ENCODE assay signal across 10 mouse cellular contexts in the genomic region with DNA sequence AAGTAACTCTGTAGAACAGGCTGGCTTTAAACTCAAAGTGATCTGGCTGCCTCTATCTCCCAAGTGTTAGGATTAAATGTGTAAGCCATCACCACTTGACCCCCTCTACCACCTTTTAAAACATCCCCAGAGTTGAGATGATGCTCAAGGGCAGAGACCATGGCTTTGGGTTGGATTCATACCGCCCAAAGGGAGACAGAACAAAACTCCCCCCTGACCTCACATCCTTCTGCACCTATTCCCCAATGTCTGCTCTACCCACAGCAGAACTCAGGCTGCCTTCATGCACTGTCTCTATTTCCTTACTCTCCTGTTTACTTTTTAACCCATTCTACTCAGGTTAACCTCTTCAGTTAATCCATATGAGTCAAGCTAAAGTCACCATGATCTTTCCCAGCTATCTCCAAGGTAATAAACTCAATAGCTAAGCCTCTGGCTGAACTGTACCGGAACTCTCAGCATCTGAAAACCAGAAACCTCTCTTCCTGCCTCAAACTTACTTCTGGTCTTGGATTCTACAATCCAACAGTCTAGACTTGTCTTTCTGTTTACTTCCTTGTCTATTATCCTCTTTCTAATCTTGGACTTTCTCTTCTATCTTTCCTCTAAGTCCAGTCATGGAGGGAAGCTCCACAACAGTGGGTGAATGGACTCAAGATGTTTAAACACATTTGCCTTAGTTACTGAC. TPM values are rescaled to one million over a fixed set of nuclear protein-coding genes. Genes with fewer than 3 reads are reported as not detected.
A peak's percentile ranks its signal among the peaks of the same experiment; 100 is the strongest.
DNase-seq lines count a peak whose midpoint lies in the region; ATAC-seq and TF ChIP-seq lines count a peak whose summit lies in the region.
"Had no signal": no experiment of that assay in that cellular context is flagged by ENCODE, and none has a peak within 500 bp of the region (broad histone marks: within the 10 kb centered on the region; RNA-seq: fewer than 3 reads in every experiment).

No protein-coding gene starts in this region.

- no peak overlapping the region for H3K27ac ChIP-seq in forebrain, embryonic 11.5 days (ENCODE audit: low read depth, low read length)
- H3K27ac ChIP-seq in limb, embryonic 15.5 days, result no peak overlapping the region
- H3K27ac ChIP-seq in stomach, postnatal 0 days (replicated peaks), result no peak overlapping the region

- WGBS in forebrain, embryonic 11.5 days, result 95% methylated on average over 2 of the region's 2 CpGs
- WGBS in limb, embryonic 15.5 days, result 86% methylated on average over 2 of the region's 2 CpGs
- 75% methylated on average over 2 of the region's 2 CpGs for WGBS in stomach, postnatal 0 days

- peak overlapping the region; percentile 57 for H3K4me2 ChIP-seq in forebrain, embryonic 11.5 days (ENCODE audit: low read depth, low read length, severe bottlenecking)
- peak overlapping the region; percentile 79 for H3K4me2 ChIP-seq in limb, embryonic 15.5 days
- H3K4me2 ChIP-seq in stomach, postnatal 0 days (replicated peaks; ENCODE audit: low read depth), result peak overlapping the region; percentile 91

- H3K27me3 ChIP-seq in megakaryocyte, embryonic 14.5 days (replicated peaks), result no peaks in the 10 kb centered on the region
- H3K27me3 ChIP-seq in forebrain, embryonic 11.5 days (ENCODE audit: control insufficient read depth, insufficient read depth, low read length), result no peaks in the 10 kb centered on the region
- no peaks in the 10 kb centered on the region for H3K27me3 ChIP-seq in limb, embryonic 15.5 days
- H3K27me3 ChIP-seq in stomach, postnatal 0 days (ENCODE audit: control insufficient read depth, insufficient read depth, low read length), result no peaks in the 10 kb centered on the region

- no peak for TF ChIP-seq EP300 in stomach, postnatal 0 days (optimal IDR thresholded peaks at IDR 0.05)

- ATAC-seq in megakaryocyte, adult 5-6 weeks (ENCODE audit: poor library complexity, severe bottlenecking), result no peak
- no peak for ATAC-seq in forebrain, embryonic 11.5 days (replicated peaks; ENCODE audit: low FRiP score)
- ATAC-seq in limb, embryonic 15.5 days (ENCODE audit: insufficient number of reproducible peaks, low FRiP score, low TSS enrichment, low read depth), result no peak
- ATAC-seq in stomach, postnatal 0 days (ENCODE audit: low FRiP score, low TSS enrichment), result no peak
- ATAC-seq in granulocyte monocyte progenitor cell, adult 5-6 weeks (replicated peaks; ENCODE audit: poor library complexity, severe bottlenecking), result no peak

- peak overlapping the region; percentile 100 for H3K9ac ChIP-seq in forebrain, embryonic 11.5 days (ENCODE audit: low read length)
- no peak overlapping the region for H3K9ac ChIP-seq in limb, embryonic 15.5 days
- no peak overlapping the region for H3K9ac ChIP-seq in stomach, postnatal 0 days (ENCODE audit: low read length)

- peaks cover 42% of the 10 kb centered on the region for H3K4me1 ChIP-seq in megakaryocyte, embryonic 14.5 days
- H3K4me1 ChIP-seq in forebrain, embryonic 11.5 days (replicated peaks; ENCODE audit: control insufficient read depth, insufficient read depth, low read length), result peaks cover 2% of the 10 kb centered on the region; the same call in 1 of the 2 replicates
- peaks cover 26% of the 10 kb centered on the region for H3K4me1 ChIP-seq in limb, embryonic 15.5 days
- no peaks in the 10 kb centered on the region for H3K4me1 ChIP-seq in stomach, postnatal 0 days (replicated peaks; ENCODE audit: control insufficient read depth, insufficient read depth)

- H3K4me3 ChIP-seq in megakaryocyte, embryonic 14.5 days (replicated peaks), result peak overlapping the region; percentile 96
- H3K4me3 ChIP-seq in forebrain, embryonic 11.5 days (ENCODE audit: low read depth, low read length), result peak overlapping the region; percentile 96
- H3K4me3 ChIP-seq in limb, embryonic 15.5 days, result peak overlapping the region; percentile 65
- peak overlapping the region; percentile 87 for H3K4me3 ChIP-seq in stomach, postnatal 0 days (ENCODE audit: low read depth, low read length)

- no peak for TF ChIP-seq CTCF in stomach, postnatal 0 days (IDR thresholded peaks at IDR 0.05; ENCODE audit: low read depth)

- no peaks in the 10 kb centered on the region for H3K9me3 ChIP-seq in megakaryocyte, embryonic 14.5 days
- H3K9me3 ChIP-seq in forebrain, embryonic 11.5 days (ENCODE audit: control insufficient read depth, low read length), result no peaks in the 10 kb centered on the region
- no peaks in the 10 kb centered on the region for H3K9me3 ChIP-seq in limb, embryonic 15.5 days
- H3K9me3 ChIP-seq in stomach, postnatal 0 days (ENCODE audit: control insufficient read depth, low read length), result no peaks in the 10 kb centered on the region

- no peak for DNase-seq in forebrain, embryonic 11.5 days (ENCODE audit: low spot score)
- DNase-seq in stomach, postnatal 0 days (ENCODE audit: low spot score), result no peak
- no peak for DNase-seq in adrenal gland, adult 18-20 months (ENCODE audit: low spot score in 2 of 2)
- DNase-seq: adrenal gland, adult 8-10 months; kidney, adult 8-10 months; right cerebral cortex, postnatal 25 days had no signal

- peaks cover 5% of the 10 kb centered on the region for H3K36me3 ChIP-seq in megakaryocyte, embryonic 14.5 days (replicated peaks; ENCODE audit: low read length)
- no peaks in the 10 kb centered on the region for H3K36me3 ChIP-seq in forebrain, embryonic 11.5 days (ENCODE audit: control insufficient read depth, insufficient read depth, low read length)
- no peaks in the 10 kb centered on the region for H3K36me3 ChIP-seq in limb, embryonic 15.5 days
- H3K36me3 ChIP-seq in stomach, postnatal 0 days (ENCODE audit: control insufficient read depth, insufficient read depth, low read length), result no peaks in the 10 kb centered on the region

RNA-seq across cellular contexts. Expression of a gene that starts 1.5 kb away (rescaled TPM):
- polyA plus RNA-seq in megakaryocyte, embryonic 14.5 days (2012; ENCODE audit: insufficient read depth, low replicate concordance), result 18.1 and 68.4 TPM in 2 replicates
- total RNA-seq in megakaryocyte, adult 5-6 weeks (2015), result 97.0 and 98.3 TPM in 2 replicates
- total RNA-seq in megakaryocyte, adult 5-6 weeks (2017), result 101 and 124 TPM in 2 replicates
- 134 and 145 TPM in 2 replicates for polyA plus RNA-seq in forebrain, embryonic 11.5 days (2014; fragmentation: Nextera tagmentation; extraction: Ambion mirVana)
- polyA plus RNA-seq in limb, embryonic 15.5 days (2015; fragmentation: Nextera tagmentation; extraction: Ambion mirVana), result 93.8 and 108 TPM in 2 replicates
- polyA plus RNA-seq in stomach, postnatal 0 days (2015; fragmentation: Nextera tagmentation; extraction: Ambion mirVana), result 43.3 and 56.6 TPM in 2 replicates
- total RNA-seq in adrenal gland, adult 18-20 months (2021), result 10 to 100 TPM; 54.2 to 55.2 TPM
- total RNA-seq in granulocyte monocyte progenitor cell, adult 5-6 weeks (2014; fragmentation: Nextera tagmentation), result 104 and 105 TPM in 2 replicates
- 84.1 and 107 TPM in 2 replicates for total RNA-seq in granulocyte monocyte progenitor cell, adult 5-6 weeks (2017)

RNA-seq across cellular contexts. Expression of a gene that starts 2.3 kb away (rescaled TPM):
- not detected in 2 replicates for polyA plus RNA-seq in megakaryocyte, embryonic 14.5 days (2012; ENCODE audit: insufficient read depth, low replicate concordance)
- total RNA-seq in megakaryocyte, adult 5-6 weeks (2015), result not detected in 2 replicates
- not detected in 2 replicates for total RNA-seq in megakaryocyte, adult 5-6 weeks (2017)
- polyA plus RNA-seq in forebrain, embryonic 11.5 days (2014; fragmentation: Nextera tagmentation; extraction: Ambion mirVana), result 0.49 and 1.6 TPM in 2 replicates
- polyA plus RNA-seq in limb, embryonic 15.5 days (2015; fragmentation: Nextera tagmentation; extraction: Ambion mirVana), result 1.8 and 2.4 TPM in 2 replicates
- 0.45 and 0.98 TPM in 2 replicates for polyA plus RNA-seq in stomach, postnatal 0 days (2015; fragmentation: Nextera tagmentation; extraction: Ambion mirVana)
- total RNA-seq in adrenal gland, adult 18-20 months (2021), result 1 to 10 TPM; 3.3 to 5.3 TPM
- total RNA-seq in granulocyte monocyte progenitor cell, adult 5-6 weeks (2014; fragmentation: Nextera tagmentation), result not detected in 2 replicates
- total RNA-seq in granulocyte monocyte progenitor cell, adult 5-6 weeks (2017), result not detected in 2 replicates

RNA-seq across cellular contexts. Expression of a gene that starts 29.9 kb away (rescaled TPM):
- 19.3 and 27.7 TPM in 2 replicates for polyA plus RNA-seq in megakaryocyte, embryonic 14.5 days (2012; ENCODE audit: insufficient read depth, low replicate concordance)
- 13.5 and 16.9 TPM in 2 replicates for total RNA-seq in megakaryocyte, adult 5-6 weeks (2015)
- 1.6 and 2.6 TPM in 2 replicates for total RNA-seq in megakaryocyte, adult 5-6 weeks (2017)
- 18.2 and 18.9 TPM in 2 replicates for polyA plus RNA-seq in forebrain, embryonic 11.5 days (2014; fragmentation: Nextera tagmentation; extraction: Ambion mirVana)
- polyA plus RNA-seq in limb, embryonic 15.5 days (2015; fragmentation: Nextera tagmentation; extraction: Ambion mirVana), result 20.9 and 24.6 TPM in 2 replicates
- 8.9 and 9.3 TPM in 2 replicates for polyA plus RNA-seq in stomach, postnatal 0 days (2015; fragmentation: Nextera tagmentation; extraction: Ambion mirVana)
- total RNA-seq in adrenal gland, adult 18-20 months (2021), result 10 to 100 TPM; 25.9 to 32.9 TPM
- 55.3 and 92.8 TPM in 2 replicates for total RNA-seq in granulocyte monocyte progenitor cell, adult 5-6 weeks (2014; fragmentation: Nextera tagmentation)
- 5.4 and 10.1 TPM in 2 replicates for total RNA-seq in granulocyte monocyte progenitor cell, adult 5-6 weeks (2017)

RNA-seq across cellular contexts. Expression of a gene that starts 51.2 kb away (rescaled TPM):
- 22.9 and 31.4 TPM in 2 replicates for polyA plus RNA-seq in megakaryocyte, embryonic 14.5 days (2012; ENCODE audit: insufficient read depth, low replicate concordance)
- total RNA-seq in megakaryocyte, adult 5-6 weeks (2015), result 0.67 and 1.6 TPM in 2 replicates
- 0.70 and 1.3 TPM in 2 replicates for total RNA-seq in megakaryocyte, adult 5-6 weeks (2017)
- 1.8 and 2.0 TPM in 2 replicates for polyA plus RNA-seq in forebrain, embryonic 11.5 days (2014; fragmentation: Nextera tagmentation; extraction: Ambion mirVana)
- 0.47 and 0.58 TPM in 2 replicates for polyA plus RNA-seq in limb, embryonic 15.5 days (2015; fragmentation: Nextera tagmentation; extraction: Ambion mirVana)
- polyA plus RNA-seq in stomach, postnatal 0 days (2015; fragmentation: Nextera tagmentation; extraction: Ambion mirVana), result 0.58 and 0.61 TPM in 2 replicates
- total RNA-seq in adrenal gland, adult 18-20 months (2021), result 1 to 10 TPM; 2.0 to 2.9 TPM
- total RNA-seq in granulocyte monocyte progenitor cell, adult 5-6 weeks (2014; fragmentation: Nextera tagmentation), result 3.4 and 6.3 TPM in 2 replicates
- total RNA-seq in granulocyte monocyte progenitor cell, adult 5-6 weeks (2017), result 0.86 and 2.1 TPM in 2 replicates
